Mouse (Mus musculus): ENCODE measurements around the gene Fam49a.
A peak's percentile ranks its signal among the peaks of the same experiment; 100 is the strongest.

The Fam49a gene

GRCm38 (mm10) chr12:12362371-12362770 lies 100.4 kb downstream of the Fam49a start:
- DNase-seq, result no peak

GRCm38 (mm10) chr12:12364201-12364600 lies 102.3 kb downstream of the Fam49a start:
- DNase-seq, result no peak

- no peak for DNase-seq
These were observed 105.5 kb downstream of the Fam49a start for GRCm38 (mm10) chr12:12367423-12367822.

GRCm38 (mm10) chr12:12373111-12373862 lies 111.3 kb downstream of the Fam49a start:
- DNase-seq, result no peak

- DNase-seq, result no peak
These were observed 117.1 kb downstream of the Fam49a start for GRCm38 (mm10) chr12:12379056-12379455.

- DNase-seq, result no peak
These were observed 127.3 kb downstream of the Fam49a start for GRCm38 (mm10) chr12:12389271-12389670.

- peak; percentile 49 for DNase-seq
These were observed 134.3 kb downstream of the Fam49a start for GRCm38 (mm10) chr12:12396224-12396623.

- DNase-seq, result peak; percentile 68
These were observed 139.1 kb downstream of the Fam49a start for GRCm38 (mm10) chr12:12401051-12401465.

- DNase-seq, result peak; percentile 33
These were observed 139.6 kb downstream of the Fam49a start for GRCm38 (mm10) chr12:12401504-12401903.

- DNase-seq, result no peak
These were observed 143.7 kb downstream of the Fam49a start for GRCm38 (mm10) chr12:12405491-12406110.

- DNase-seq, result no peak
These were observed 147.1 kb downstream of the Fam49a start for GRCm38 (mm10) chr12:12409044-12409443.

- DNase-seq, result peak; percentile 76
These were observed 150.7 kb downstream of the Fam49a start for GRCm38 (mm10) chr12:12412674-12413073.

GRCm38 (mm10) chr12:12420423-12420822 lies 158.5 kb downstream of the Fam49a start:
- no peak for DNase-seq

- DNase-seq, result peak; percentile 87
These were observed 159.1 kb downstream of the Fam49a start for GRCm38 (mm10) chr12:12420841-12421579.

- DNase-seq, result no peak
These were observed 159.6 kb downstream of the Fam49a start for GRCm38 (mm10) chr12:12421580-12421878.

GRCm38 (mm10) chr12:12425188-12425587 lies 163.2 kb downstream of the Fam49a start:
- no peak for DNase-seq

- no peak for DNase-seq
These were observed 165.3 kb downstream of the Fam49a start for GRCm38 (mm10) chr12:12427285-12427684.

GRCm38 (mm10) chr12:12428886-12429285 lies 166.9 kb downstream of the Fam49a start:
- no peak for DNase-seq

All from kidney, postnatal 14 days (tissue).